ENCODE assay signal across 8 mouse cellular contexts in genomic region chr14:49066274-49066823, GRCm38 (mm10). TPM values are rescaled to one million over a fixed set of nuclear protein-coding genes. Genes with fewer than 3 reads are reported as not detected.
DNase-seq lines count a peak whose midpoint lies in the region; ATAC-seq lines count a peak whose summit lies in the region.

TSS of gene Exoc5 (minus strand) at chr14:49066653.

- H3K36me3 ChIP-seq in hindbrain, embryonic 15.5 days = no peaks in the 10 kb centered on the region

- no peaks in the 10 kb centered on the region for H3K27me3 ChIP-seq in hindbrain, embryonic 15.5 days

- under 1% methylated on average over 50 of the region's 53 CpGs for WGBS in hindbrain, embryonic 15.5 days

- no peaks in the 10 kb centered on the region for H3K9me3 ChIP-seq in hindbrain, embryonic 15.5 days

- DNase-seq in T-cell, adult 2 months (ENCODE audit: low spot score) = peak; percentile 96
- DNase-seq in cerebellum, postnatal 36 days = peak; percentile 98
- peak; percentile 97 to 98 for DNase-seq in frontal cortex, postnatal 36 days (ENCODE audit: low spot score in 2 of 2)
- DNase-seq in left cerebral cortex, adult 11 months (ENCODE audit: low spot score) = peak; percentile 92
- DNase-seq in lung, postnatal 4 days = peak; percentile 97 to 98
- DNase-seq in retina, postnatal 7 days (ENCODE audit: low read depth, low spot score) = peak; percentile 94
- DNase-seq in urinary bladder, adult 2 months (ENCODE audit: low spot score) = peak; percentile 94

- peak; percentile 97 for ATAC-seq in hindbrain, embryonic 15.5 days (ENCODE audit: low FRiP score, low read depth)

- peak within 1 kb of the TSS; percentile 75 for H3K4me2 ChIP-seq in hindbrain, embryonic 15.5 days

- H3K4me3 ChIP-seq in hindbrain, embryonic 15.5 days = peak within 1 kb of the TSS; percentile 79

- H3K4me1 ChIP-seq in hindbrain, embryonic 15.5 days (replicated peaks) = peaks cover 27% of the 10 kb centered on the region

- peak within 1 kb of the TSS; percentile 99 for H3K9ac ChIP-seq in hindbrain, embryonic 15.5 days

- H3K27ac ChIP-seq in hindbrain, embryonic 15.5 days (replicated peaks) = peak within 1 kb of the TSS; percentile 97

RNA-seq across cellular contexts. Expression of gene Exoc5, which starts in this region (rescaled TPM):
- polyA plus RNA-seq in hindbrain, embryonic 15.5 days (2015; fragmentation: Nextera tagmentation; extraction: Ambion mirVana) = 62.6 and 65.2 TPM in 2 replicates
- polyA plus RNA-seq in urinary bladder, adult 2 months (2012; rRNA removed) = 18.9 and 20.2 TPM in 2 replicates

Comparison
In these comparisons a context has a peak if more than half of its experiments do, and no peak if none do; other contexts are left out.
1. Peak in every context shown above with its lines: DNase-seq, ATAC-seq, H3K4me3 ChIP-seq and H3K27ac ChIP-seq.